Mouse (Mus musculus): ENCODE data around the gene Rapgef4. TPM values are rescaled to one million over a fixed set of nuclear protein-coding genes. Genes with fewer than 3 reads are reported as not detected.

Gene Rapgef4
- polyA plus RNA-seq, 1 experiment, result 9.2 TPM

- Histone ChIP-seq H3K27me3 (ENCODE audit: control insufficient read depth, insufficient read depth, low read length) (no peaks in the 10 kb centered on the region), H3K4me1 (replicated peaks; ENCODE audit: control insufficient read depth, insufficient read depth, low read length) (peaks cover 12% of the 10 kb centered on the region), H3K4me3 (ENCODE audit: control insufficient read depth, insufficient read depth, low read length) (no peak overlapping the region), H3K27ac (ENCODE audit: control insufficient read depth, insufficient read depth, low read length) (no peak overlapping the region), H3K36me3 (ENCODE audit: control insufficient read depth, insufficient read depth, low read length) (no peaks in the 10 kb centered on the region)
- TF ChIP-seq POLR2A (IDR thresholded peaks at IDR 0.05; ENCODE audit: control insufficient read depth, extremely low read depth, insufficient read depth, low read length, poor library complexity) (no peak), CTCF (IDR thresholded peaks at IDR 0.05; ENCODE audit: borderline replicate concordance, control insufficient read depth, extremely low read depth, insufficient read depth, low read length, poor library complexity) (0 out of 2 replicates have a peak, but pooled peaks have one; percentile 37)
- 6% methylated on average over 9 of the region's 9 CpGs for WGBS
- DNase-seq, result peak; percentile 72
These were observed 176.5 kb downstream of the Rapgef4 start for GRCm38 (mm10) chr2:72157561-72157960.

- no peaks in the 10 kb centered on the region for H3K36me3 ChIP-seq (ENCODE audit: control insufficient read depth, insufficient read depth, low read length)
- no peak for DNase-seq
- peaks cover 12% of the 10 kb centered on the region for H3K4me1 ChIP-seq (replicated peaks; ENCODE audit: control insufficient read depth, insufficient read depth, low read length)
- no peak overlapping the region; the same call in 1 of the 2 replicates for H3K27ac ChIP-seq (ENCODE audit: control insufficient read depth, insufficient read depth, low read length)
- no peak overlapping the region for H3K4me3 ChIP-seq (ENCODE audit: control insufficient read depth, insufficient read depth, low read length)
- no peak for TF ChIP-seq CTCF (IDR thresholded peaks at IDR 0.05; ENCODE audit: borderline replicate concordance, control insufficient read depth, extremely low read depth, insufficient read depth, low read length, poor library complexity)
- no peak for TF ChIP-seq POLR2A (IDR thresholded peaks at IDR 0.05; ENCODE audit: control insufficient read depth, extremely low read depth, insufficient read depth, low read length, poor library complexity)
- H3K27me3 ChIP-seq (ENCODE audit: control insufficient read depth, insufficient read depth, low read length), result no peaks in the 10 kb centered on the region
- 82% methylated on average over 5 of the region's 5 CpGs for WGBS
These were observed 177.0 kb downstream of the Rapgef4 start for GRCm38 (mm10) chr2:72158045-72158444.

DNA sequence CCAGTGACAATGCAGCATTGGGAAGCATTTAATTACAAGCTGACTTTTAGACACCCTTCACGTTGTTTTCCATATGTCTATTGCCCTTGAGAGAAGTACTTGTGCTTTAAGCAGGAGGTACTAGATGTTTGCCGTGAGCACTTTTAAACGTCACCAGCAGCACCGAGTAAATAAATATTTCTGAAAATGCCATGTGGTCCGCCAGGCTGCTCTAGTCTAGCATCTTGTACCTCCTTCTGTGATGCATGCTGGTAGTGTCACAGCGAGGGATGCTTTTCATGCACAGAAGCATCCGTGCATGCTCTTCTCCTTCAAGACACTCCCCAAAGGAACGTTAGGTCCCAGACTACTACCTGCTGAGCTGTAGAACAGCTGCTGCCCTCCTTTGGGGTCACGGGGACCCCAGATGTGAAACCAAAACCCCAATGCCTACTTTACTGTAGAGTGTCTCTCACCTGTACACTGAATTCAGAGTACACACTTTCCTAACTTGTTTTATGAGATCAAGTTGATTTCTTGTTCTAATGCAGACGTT is 177.7 kb downstream of the Rapgef4 start:
- H3K4me1 ChIP-seq (replicated peaks; ENCODE audit: control insufficient read depth, insufficient read depth, low read length), result peaks cover 12% of the 10 kb centered on the region
- H3K36me3 ChIP-seq (ENCODE audit: control insufficient read depth, insufficient read depth, low read length), result no peaks in the 10 kb centered on the region
- no peak for TF ChIP-seq POLR2A (IDR thresholded peaks at IDR 0.05; ENCODE audit: control insufficient read depth, extremely low read depth, insufficient read depth, low read length, poor library complexity)
- TF ChIP-seq CTCF (IDR thresholded peaks at IDR 0.05; ENCODE audit: borderline replicate concordance, control insufficient read depth, extremely low read depth, insufficient read depth, low read length, poor library complexity), result no peak
- 45% methylated on average over 10 of the region's 10 CpGs for WGBS
- H3K4me3 ChIP-seq (ENCODE audit: control insufficient read depth, insufficient read depth, low read length), result no peak overlapping the region
- peak; percentile 60 for DNase-seq
- H3K27ac ChIP-seq (ENCODE audit: control insufficient read depth, insufficient read depth, low read length), result peak overlapping the region; percentile 74
- H3K27me3 ChIP-seq (ENCODE audit: control insufficient read depth, insufficient read depth, low read length), result no peaks in the 10 kb centered on the region

- 11% methylated on average over 6 of the region's 6 CpGs for WGBS
- Histone ChIP-seq H3K4me1 (replicated peaks; ENCODE audit: control insufficient read depth, insufficient read depth, low read length) (peaks cover 12% of the 10 kb centered on the region), H3K36me3 (ENCODE audit: control insufficient read depth, insufficient read depth, low read length) (no peaks in the 10 kb centered on the region), H3K4me3 (ENCODE audit: control insufficient read depth, insufficient read depth, low read length) (no peak overlapping the region), H3K27ac (ENCODE audit: control insufficient read depth, insufficient read depth, low read length) (peak overlapping the region; percentile 74), H3K27me3 (ENCODE audit: control insufficient read depth, insufficient read depth, low read length) (no peaks in the 10 kb centered on the region)
- TF ChIP-seq POLR2A (IDR thresholded peaks at IDR 0.05; ENCODE audit: control insufficient read depth, extremely low read depth, insufficient read depth, low read length, poor library complexity) (no peak), CTCF (IDR thresholded peaks at IDR 0.05; ENCODE audit: borderline replicate concordance, control insufficient read depth, extremely low read depth, insufficient read depth, low read length, poor library complexity) (no peak)
- DNase-seq, result peak; percentile 49
These were observed 178.2 kb downstream of the Rapgef4 start for GRCm38 (mm10) chr2:72159281-72159680.

DNA sequence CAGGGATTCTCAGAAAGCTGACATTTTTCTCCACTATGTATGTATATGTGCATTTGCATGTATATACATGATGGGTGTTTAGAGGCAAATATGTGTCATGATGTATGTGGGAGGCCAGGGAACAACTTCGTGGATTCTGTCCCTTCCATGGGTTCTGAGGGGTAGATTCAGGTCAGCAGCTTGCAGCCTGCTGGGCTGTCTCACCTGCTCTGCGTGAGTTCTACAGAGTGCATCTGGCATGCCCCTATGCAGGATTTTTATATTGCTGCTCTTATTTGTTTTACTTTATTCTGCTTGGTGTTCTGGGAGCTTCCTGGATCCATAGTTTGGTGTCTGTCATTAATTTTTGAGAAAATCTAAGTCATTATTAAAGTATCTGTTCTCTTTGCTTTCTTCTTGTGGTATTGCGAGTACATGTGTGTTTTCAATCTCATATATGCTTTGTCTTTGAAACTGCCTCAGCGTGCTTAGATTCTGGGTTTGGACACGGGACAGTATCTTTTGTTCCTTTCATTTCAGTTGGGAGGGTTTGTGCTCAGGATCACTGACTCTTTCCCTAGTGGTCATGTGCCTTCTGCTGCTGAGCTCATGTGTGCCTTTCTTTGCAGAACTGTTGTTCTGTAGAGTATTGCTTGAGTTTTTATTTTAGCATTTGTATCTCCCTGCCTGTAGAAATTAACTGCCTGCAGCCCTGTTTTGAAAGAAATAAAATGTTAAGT is 184.3 kb downstream of the Rapgef4 start:
- TF ChIP-seq CTCF (IDR thresholded peaks at IDR 0.05; ENCODE audit: borderline replicate concordance, control insufficient read depth, extremely low read depth, insufficient read depth, low read length, poor library complexity), result no peak
- TF ChIP-seq POLR2A (IDR thresholded peaks at IDR 0.05; ENCODE audit: control insufficient read depth, extremely low read depth, insufficient read depth, low read length, poor library complexity), result no peak
- H3K27ac ChIP-seq (ENCODE audit: control insufficient read depth, insufficient read depth, low read length), result no peak overlapping the region
- no peak for DNase-seq
- WGBS, result 90% methylated on average over 5 of the region's 5 CpGs
- no peaks in the 10 kb centered on the region for H3K36me3 ChIP-seq (ENCODE audit: control insufficient read depth, insufficient read depth, low read length)
- no peak overlapping the region for H3K4me3 ChIP-seq (ENCODE audit: control insufficient read depth, insufficient read depth, low read length)
- peaks cover 20% of the 10 kb centered on the region for H3K4me1 ChIP-seq (replicated peaks; ENCODE audit: control insufficient read depth, insufficient read depth, low read length)
- H3K27me3 ChIP-seq (ENCODE audit: control insufficient read depth, insufficient read depth, low read length), result no peaks in the 10 kb centered on the region

- no peak for TF ChIP-seq CTCF (IDR thresholded peaks at IDR 0.05; ENCODE audit: borderline replicate concordance, control insufficient read depth, extremely low read depth, insufficient read depth, low read length, poor library complexity)
- TF ChIP-seq POLR2A (IDR thresholded peaks at IDR 0.05; ENCODE audit: control insufficient read depth, extremely low read depth, insufficient read depth, low read length, poor library complexity), result no peak
- 62% methylated on average over 9 of the region's 9 CpGs for WGBS
- H3K4me1 ChIP-seq (replicated peaks; ENCODE audit: control insufficient read depth, insufficient read depth, low read length), result peaks cover 33% of the 10 kb centered on the region
- no peak for DNase-seq
- H3K4me3 ChIP-seq (ENCODE audit: control insufficient read depth, insufficient read depth, low read length), result no peak overlapping the region
- H3K27ac ChIP-seq (ENCODE audit: control insufficient read depth, insufficient read depth, low read length), result peak overlapping the region; percentile 92
- H3K36me3 ChIP-seq (ENCODE audit: control insufficient read depth, insufficient read depth, low read length), result no peaks in the 10 kb centered on the region
- no peaks in the 10 kb centered on the region for H3K27me3 ChIP-seq (ENCODE audit: control insufficient read depth, insufficient read depth, low read length)
These were observed 188.5 kb downstream of the Rapgef4 start for GRCm38 (mm10) chr2:72169451-72170100.

Data from thymus, adult 2 months (tissue).